Mouse (Mus musculus): ENCODE results near the gene Slc29a4. TPM values are rescaled to one million over a fixed set of nuclear protein-coding genes. Genes with fewer than 3 reads are reported as not detected.

Slc29a4 gene
- polyA plus RNA-seq, 1 experiment from 2014 or later = 5.1 TPM

- Histone ChIP-seq H3K4me2 (replicated peaks; ENCODE audit: low read depth, low read length) (no peak overlapping the region), H3K4me3 (ENCODE audit: low read length) (no peak overlapping the region), H3K36me3 (ENCODE audit: insufficient read depth, low read length) (no peaks in the 10 kb centered on the region), H3K27me3 (ENCODE audit: insufficient read depth, low read length) (0 out of 2 replicates have a peak, but pooled peaks cover 3% of the 10 kb centered on the region), H3K9ac (replicated peaks; ENCODE audit: low read length) (no peak overlapping the region), H3K27ac (ENCODE audit: low read length) (no peak overlapping the region), H3K4me1 (ENCODE audit: insufficient read depth, low read length) (no peaks in the 10 kb centered on the region), H3K9me3 (ENCODE audit: low read length) (no peaks in the 10 kb centered on the region)
- WGBS = 11% methylated on average over 12 of the region's 12 CpGs
- peak; percentile 61; the same call in 1 of the 2 replicates for ATAC-seq (ENCODE audit: low FRiP score, low TSS enrichment)
These were observed 2.5 kb downstream of the Slc29a4 start for GRCm38 (mm10) chr5:142694627-142695340.

- H3K4me1 ChIP-seq (ENCODE audit: insufficient read depth, low read length) = no peaks in the 10 kb centered on the region
- WGBS = 38% methylated on average over 6 of the region's 6 CpGs
- no peak overlapping the region for H3K4me3 ChIP-seq (ENCODE audit: low read length)
- no peak for ATAC-seq (ENCODE audit: low FRiP score, low TSS enrichment)
- H3K9me3 ChIP-seq (ENCODE audit: low read length) = no peaks in the 10 kb centered on the region
- no peak overlapping the region for H3K4me2 ChIP-seq (replicated peaks; ENCODE audit: low read depth, low read length)
- no peak overlapping the region for H3K27ac ChIP-seq (ENCODE audit: low read length)
- H3K27me3 ChIP-seq (ENCODE audit: insufficient read depth, low read length) = 0 out of 2 replicates have a peak, but pooled peaks cover 3% of the 10 kb centered on the region
- no peaks in the 10 kb centered on the region for H3K36me3 ChIP-seq (ENCODE audit: insufficient read depth, low read length)
- no peak overlapping the region for H3K9ac ChIP-seq (replicated peaks; ENCODE audit: low read length)
These were observed 3.9 kb downstream of the Slc29a4 start for GRCm38 (mm10) chr5:142696258-142696657.

- no peak overlapping the region for H3K4me3 ChIP-seq (ENCODE audit: low read length)
- 85% methylated on average over 6 of the region's 6 CpGs for WGBS
- ATAC-seq (ENCODE audit: low FRiP score, low TSS enrichment) = no peak
- no peaks in the 10 kb centered on the region for H3K9me3 ChIP-seq (ENCODE audit: low read length)
- peaks cover 6% of the 10 kb centered on the region; the same call in 1 of the 2 replicates for H3K27me3 ChIP-seq (ENCODE audit: insufficient read depth, low read length)
- H3K27ac ChIP-seq (ENCODE audit: low read length) = no peak overlapping the region
- H3K36me3 ChIP-seq (ENCODE audit: insufficient read depth, low read length) = no peaks in the 10 kb centered on the region
- no peak overlapping the region for H3K9ac ChIP-seq (replicated peaks; ENCODE audit: low read length)
- no peaks in the 10 kb centered on the region for H3K4me1 ChIP-seq (ENCODE audit: insufficient read depth, low read length)
- H3K4me2 ChIP-seq (replicated peaks; ENCODE audit: low read depth, low read length) = no peak overlapping the region
These were observed 4.6 kb downstream of the Slc29a4 start for GRCm38 (mm10) chr5:142696865-142697264.

- Histone ChIP-seq H3K4me1 (ENCODE audit: insufficient read depth, low read length) (peaks cover 6% of the 10 kb centered on the region), H3K27me3 (ENCODE audit: insufficient read depth, low read length) (peaks cover 10% of the 10 kb centered on the region), H3K4me2 (replicated peaks; ENCODE audit: low read depth, low read length) (no peak overlapping the region), H3K9ac (replicated peaks; ENCODE audit: low read length) (no peak overlapping the region), H3K27ac (ENCODE audit: low read length) (no peak overlapping the region), H3K9me3 (ENCODE audit: low read length) (no peaks in the 10 kb centered on the region), H3K36me3 (ENCODE audit: insufficient read depth, low read length) (no peaks in the 10 kb centered on the region), H3K4me3 (ENCODE audit: low read length) (no peak overlapping the region)
- no peak for ATAC-seq (ENCODE audit: low FRiP score, low TSS enrichment)
- WGBS = 69% methylated on average over 2 of the region's 2 CpGs
These were observed 5.4 kb downstream of the Slc29a4 start for GRCm38 (mm10) chr5:142697742-142698141.

GRCm38 (mm10) chr5:142700842-142701589 is 8.7 kb downstream of the Slc29a4 start:
- H3K9me3 ChIP-seq (ENCODE audit: low read length) = no peaks in the 10 kb centered on the region
- 8% methylated on average over 15 of the region's 15 CpGs for WGBS
- H3K36me3 ChIP-seq (ENCODE audit: insufficient read depth, low read length) = no peaks in the 10 kb centered on the region
- no peak overlapping the region for H3K27ac ChIP-seq (ENCODE audit: low read length)
- no peak overlapping the region for H3K9ac ChIP-seq (replicated peaks; ENCODE audit: low read length)
- peak; percentile 72 for ATAC-seq (ENCODE audit: low FRiP score, low TSS enrichment)
- peak overlapping the region; percentile 61 for H3K4me3 ChIP-seq (ENCODE audit: low read length)
- H3K4me2 ChIP-seq (replicated peaks; ENCODE audit: low read depth, low read length) = peak overlapping the region; percentile 98
- peaks cover 9% of the 10 kb centered on the region for H3K4me1 ChIP-seq (ENCODE audit: insufficient read depth, low read length)
- H3K27me3 ChIP-seq (ENCODE audit: insufficient read depth, low read length) = peaks cover 21% of the 10 kb centered on the region

GRCm38 (mm10) chr5:142701651-142702510 is 9.6 kb downstream of the Slc29a4 start:
- under 1% methylated on average over 57 of the region's 72 CpGs for WGBS
- Histone ChIP-seq H3K27ac (ENCODE audit: low read length) (no peak overlapping the region), H3K4me1 (ENCODE audit: insufficient read depth, low read length) (peaks cover 9% of the 10 kb centered on the region), H3K9ac (replicated peaks; ENCODE audit: low read length) (peak overlapping the region; percentile 67), H3K4me3 (ENCODE audit: low read length) (peak overlapping the region; percentile 61), H3K9me3 (ENCODE audit: low read length) (no peaks in the 10 kb centered on the region), H3K4me2 (replicated peaks; ENCODE audit: low read depth, low read length) (peak overlapping the region; percentile 98), H3K36me3 (ENCODE audit: insufficient read depth, low read length) (no peaks in the 10 kb centered on the region), H3K27me3 (ENCODE audit: insufficient read depth, low read length) (peaks cover 21% of the 10 kb centered on the region)
- peak; percentile 92 for ATAC-seq (ENCODE audit: low FRiP score, low TSS enrichment)

GRCm38 (mm10) chr5:142702511-142703138 is 10.3 kb downstream of the Slc29a4 start:
- no peaks in the 10 kb centered on the region for H3K9me3 ChIP-seq (ENCODE audit: low read length)
- 16% methylated on average over 18 of the region's 18 CpGs for WGBS
- H3K27me3 ChIP-seq (ENCODE audit: insufficient read depth, low read length) = peaks cover 21% of the 10 kb centered on the region
- H3K4me3 ChIP-seq (ENCODE audit: low read length) = peak overlapping the region; percentile 61
- peaks cover 9% of the 10 kb centered on the region for H3K4me1 ChIP-seq (ENCODE audit: insufficient read depth, low read length)
- no peak; the same call in 1 of the 2 replicates for ATAC-seq (ENCODE audit: low FRiP score, low TSS enrichment)
- H3K4me2 ChIP-seq (replicated peaks; ENCODE audit: low read depth, low read length) = peak overlapping the region; percentile 98
- peak overlapping the region; percentile 67 for H3K9ac ChIP-seq (replicated peaks; ENCODE audit: low read length)
- no peak overlapping the region for H3K27ac ChIP-seq (ENCODE audit: low read length)
- H3K36me3 ChIP-seq (ENCODE audit: insufficient read depth, low read length) = no peaks in the 10 kb centered on the region

- Histone ChIP-seq H3K4me1 (ENCODE audit: insufficient read depth, low read length) (peaks cover 9% of the 10 kb centered on the region), H3K4me3 (ENCODE audit: low read length) (no peak overlapping the region), H3K36me3 (ENCODE audit: insufficient read depth, low read length) (no peaks in the 10 kb centered on the region), H3K9ac (replicated peaks; ENCODE audit: low read length) (no peak overlapping the region), H3K27ac (ENCODE audit: low read length) (no peak overlapping the region), H3K27me3 (ENCODE audit: insufficient read depth, low read length) (peaks cover 21% of the 10 kb centered on the region), H3K4me2 (replicated peaks; ENCODE audit: low read depth, low read length) (no peak overlapping the region), H3K9me3 (ENCODE audit: low read length) (no peaks in the 10 kb centered on the region)
- 85% methylated on average over 10 of the region's 10 CpGs for WGBS
- ATAC-seq (ENCODE audit: low FRiP score, low TSS enrichment) = no peak
These were observed 11.3 kb downstream of the Slc29a4 start for GRCm38 (mm10) chr5:142703569-142703968.

- H3K36me3 ChIP-seq (ENCODE audit: insufficient read depth, low read length) = 0 out of 2 replicates have a peak, but pooled peaks cover 3% of the 10 kb centered on the region
- H3K27ac ChIP-seq (ENCODE audit: low read length) = no peak overlapping the region
- peaks cover 7% of the 10 kb centered on the region for H3K9me3 ChIP-seq (ENCODE audit: low read length)
- H3K4me3 ChIP-seq (ENCODE audit: low read length) = no peak overlapping the region
- peaks cover 11% of the 10 kb centered on the region; the same call in 1 of the 2 replicates for H3K27me3 ChIP-seq (ENCODE audit: insufficient read depth, low read length)
- H3K9ac ChIP-seq (replicated peaks; ENCODE audit: low read length) = no peak overlapping the region
- H3K4me1 ChIP-seq (ENCODE audit: insufficient read depth, low read length) = peaks cover 4% of the 10 kb centered on the region
- no peak overlapping the region for H3K4me2 ChIP-seq (replicated peaks; ENCODE audit: low read depth, low read length)
- 90% methylated on average over 5 of the region's 5 CpGs for WGBS
- no peak for ATAC-seq (ENCODE audit: low FRiP score, low TSS enrichment)
These were observed 15.4 kb downstream of the Slc29a4 start for GRCm38 (mm10) chr5:142707709-142708108.

Data from kidney, embryonic 16.5 days (tissue).